Mouse (Mus musculus): ENCODE data around the gene Polg. TPM values are rescaled to one million over a fixed set of nuclear protein-coding genes. Genes with fewer than 3 reads are reported as not detected.

The Polg gene
- 41.2 and 44.5 TPM in 2 replicates for polyA plus RNA-seq (2016; fragmentation: Nextera tagmentation; extraction: Ambion mirVana)

GRCm38 (mm10) chr7:79466053-79466901 lies at the start of gene Polg:
Gene Polg (minus strand): TSS chr7:79466362.
- Histone ChIP-seq H3K9ac (replicated peaks) (peak within 1 kb of the TSS; percentile 83), H3K36me3 (peaks cover 13% of the 10 kb centered on the region), H3K4me2 (replicated peaks) (peak within 1 kb of the TSS; percentile 64), H3K9me3 (no peaks in the 10 kb centered on the region), H3K4me3 (peak within 1 kb of the TSS; percentile 91), H3K4me1 (peaks cover 39% of the 10 kb centered on the region), H3K27me3 (peaks cover 33% of the 10 kb centered on the region), H3K27ac (replicated peaks) (peak within 1 kb of the TSS; percentile 82)
- peak; percentile 96 for ATAC-seq (ENCODE audit: low FRiP score, low read depth)
- under 1% methylated on average over 76 of the region's 76 CpGs for WGBS

GRCm38 (mm10) chr7:79515861-79516260 lies 49.7 kb upstream of the Polg start:
- Histone ChIP-seq H3K27ac (replicated peaks) (peak overlapping the region; percentile 99), H3K9me3 (no peaks in the 10 kb centered on the region), H3K4me2 (replicated peaks) (peak overlapping the region; percentile 62), H3K27me3 (peaks cover 95% of the 10 kb centered on the region), H3K4me3 (peak overlapping the region; percentile 42), H3K9ac (replicated peaks) (peak overlapping the region; percentile 77), H3K4me1 (peaks cover 98% of the 10 kb centered on the region), H3K36me3 (0 out of 2 replicates have a peak, but pooled peaks cover 3% of the 10 kb centered on the region)
- ATAC-seq (ENCODE audit: low FRiP score, low read depth): no peak
- WGBS: 32% methylated on average over 9 of the region's 9 CpGs

- no peak for ATAC-seq (ENCODE audit: low FRiP score, low read depth)
- Histone ChIP-seq H3K27me3 (peaks cover 93% of the 10 kb centered on the region), H3K4me1 (peaks cover 96% of the 10 kb centered on the region), H3K9me3 (no peaks in the 10 kb centered on the region), H3K36me3 (0 out of 2 replicates have a peak, but pooled peaks cover 3% of the 10 kb centered on the region), H3K9ac (replicated peaks) (peak overlapping the region; percentile 77), H3K27ac (replicated peaks) (peak overlapping the region; percentile 99), H3K4me2 (replicated peaks) (peak overlapping the region; percentile 62), H3K4me3 (peak overlapping the region; percentile 42)
- WGBS: 3% methylated on average over 53 of the region's 57 CpGs
Observed at GRCm38 (mm10) chr7:79515221-79515743, 49.1 kb upstream of the Polg start.

GRCm38 (mm10) chr7:79514361-79514881 lies 48.3 kb upstream of the Polg start:
- 0 out of 2 replicates have a peak, but pooled peaks have one; percentile 16 for ATAC-seq (ENCODE audit: low FRiP score, low read depth)
- Histone ChIP-seq H3K27ac (replicated peaks) (peak overlapping the region; percentile 99), H3K9ac (replicated peaks) (peak overlapping the region; percentile 77; the same call in 1 of the 2 replicates), H3K4me1 (peaks cover 96% of the 10 kb centered on the region), H3K9me3 (no peaks in the 10 kb centered on the region), H3K4me2 (replicated peaks) (peak overlapping the region; percentile 62), H3K4me3 (peak overlapping the region; percentile 17; the same call in 1 of the 2 replicates), H3K27me3 (peaks cover 95% of the 10 kb centered on the region), H3K36me3 (peaks cover 12% of the 10 kb centered on the region; the same call in 1 of the 2 replicates)
- 4% methylated on average over 20 of the region's 20 CpGs for WGBS

- Histone ChIP-seq H3K4me1 (peaks cover 96% of the 10 kb centered on the region), H3K9ac (replicated peaks) (peak overlapping the region; percentile 77; the same call in 1 of the 2 replicates), H3K36me3 (peaks cover 20% of the 10 kb centered on the region; the same call in 1 of the 2 replicates), H3K27ac (replicated peaks) (peak overlapping the region; percentile 99), H3K4me2 (replicated peaks) (peak overlapping the region; percentile 62), H3K9me3 (no peaks in the 10 kb centered on the region), H3K4me3 (no peak overlapping the region), H3K27me3 (peaks cover 97% of the 10 kb centered on the region)
- WGBS: 8% methylated on average over 2 of the region's 2 CpGs
- no peak for ATAC-seq (ENCODE audit: low FRiP score, low read depth)
Observed at GRCm38 (mm10) chr7:79513466-79513865, 47.3 kb upstream of the Polg start.

GRCm38 (mm10) chr7:79512496-79512895 lies 46.3 kb upstream of the Polg start:
- Histone ChIP-seq H3K9ac (replicated peaks) (0 out of 2 replicates have a peak overlapping the region, but pooled peaks have one; percentile 37), H3K4me1 (peaks cover 96% of the 10 kb centered on the region), H3K4me3 (no peak overlapping the region), H3K36me3 (peaks cover 27% of the 10 kb centered on the region; the same call in 1 of the 2 replicates), H3K4me2 (replicated peaks) (peak overlapping the region; percentile 30), H3K27me3 (peaks cover 97% of the 10 kb centered on the region), H3K27ac (replicated peaks) (peak overlapping the region; percentile 97), H3K9me3 (no peaks in the 10 kb centered on the region)
- 13% methylated on average over 4 of the region's 4 CpGs for WGBS
- ATAC-seq (ENCODE audit: low FRiP score, low read depth): no peak

- H3K4me1 ChIP-seq: peaks cover 92% of the 10 kb centered on the region
- 0 out of 2 replicates have a peak, but pooled peaks have one; percentile 27 for ATAC-seq (ENCODE audit: low FRiP score, low read depth)
- peak overlapping the region; percentile 29 for H3K9ac ChIP-seq (replicated peaks)
- H3K9me3 ChIP-seq: no peaks in the 10 kb centered on the region
- peak overlapping the region; percentile 97 for H3K27ac ChIP-seq (replicated peaks)
- peaks cover 97% of the 10 kb centered on the region for H3K27me3 ChIP-seq
- WGBS: 4% methylated on average over 5 of the region's 5 CpGs
- H3K4me3 ChIP-seq: peak overlapping the region; percentile 65; the same call in 1 of the 2 replicates
- H3K4me2 ChIP-seq (replicated peaks): peak overlapping the region; percentile 77
- H3K36me3 ChIP-seq: peaks cover 30% of the 10 kb centered on the region; the same call in 1 of the 2 replicates
Observed at GRCm38 (mm10) chr7:79511656-79512055, 45.5 kb upstream of the Polg start.

- H3K36me3 ChIP-seq: peaks cover 30% of the 10 kb centered on the region; the same call in 1 of the 2 replicates
- ATAC-seq (ENCODE audit: low FRiP score, low read depth): no peak
Observed at GRCm38 (mm10) chr7:79511181-79511580, 45.0 kb upstream of the Polg start.

GRCm38 (mm10) chr7:79510686-79511085 lies 44.5 kb upstream of the Polg start:
- peaks cover 96% of the 10 kb centered on the region for H3K27me3 ChIP-seq
- peaks cover 30% of the 10 kb centered on the region; the same call in 1 of the 2 replicates for H3K36me3 ChIP-seq
- peaks cover 83% of the 10 kb centered on the region for H3K4me1 ChIP-seq

More at GRCm38 (mm10) chr7:79511181-79511580, 45.0 kb upstream of the Polg start:
- Histone ChIP-seq H3K9ac (replicated peaks) (peak overlapping the region; percentile 29), H3K9me3 (no peaks in the 10 kb centered on the region), H3K4me2 (replicated peaks) (peak overlapping the region; percentile 77), H3K4me3 (peak overlapping the region; percentile 65; the same call in 1 of the 2 replicates), H3K27ac (replicated peaks) (peak overlapping the region; percentile 97), H3K27me3 (peaks cover 97% of the 10 kb centered on the region), H3K4me1 (peaks cover 88% of the 10 kb centered on the region)
- WGBS: 12% methylated on average over 7 of the region's 7 CpGs

GRCm38 (mm10) chr7:79509710-79510109 lies 43.5 kb upstream of the Polg start:
- 2% methylated on average over 12 of the region's 12 CpGs for WGBS

More at GRCm38 (mm10) chr7:79510686-79511085, 44.5 kb upstream of the Polg start:
- Histone ChIP-seq H3K4me3 (peak overlapping the region; percentile 65; the same call in 1 of the 2 replicates), H3K4me2 (replicated peaks) (peak overlapping the region; percentile 77), H3K27ac (replicated peaks) (peak overlapping the region; percentile 97), H3K9ac (replicated peaks) (peak overlapping the region; percentile 92), H3K9me3 (no peaks in the 10 kb centered on the region)
- 22% methylated on average over 3 of the region's 3 CpGs for WGBS
- no peak for ATAC-seq (ENCODE audit: low FRiP score, low read depth)

GRCm38 (mm10) chr7:79509235-79509607 lies 43.1 kb upstream of the Polg start:
- Histone ChIP-seq H3K4me1 (peaks cover 71% of the 10 kb centered on the region), H3K4me3 (peak overlapping the region; percentile 65), H3K27me3 (peaks cover 95% of the 10 kb centered on the region), H3K27ac (replicated peaks) (peak overlapping the region; percentile 97), H3K9me3 (no peaks in the 10 kb centered on the region), H3K36me3 (peaks cover 27% of the 10 kb centered on the region; the same call in 1 of the 2 replicates), H3K4me2 (replicated peaks) (peak overlapping the region; percentile 77), H3K9ac (replicated peaks) (peak overlapping the region; percentile 92)
- 10% methylated on average over 6 of the region's 6 CpGs for WGBS
- ATAC-seq (ENCODE audit: low FRiP score, low read depth): no peak

More at GRCm38 (mm10) chr7:79509710-79510109, 43.5 kb upstream of the Polg start:
- Histone ChIP-seq H3K4me3 (peak overlapping the region; percentile 65), H3K4me2 (replicated peaks) (peak overlapping the region; percentile 77), H3K4me1 (peaks cover 73% of the 10 kb centered on the region), H3K9me3 (no peaks in the 10 kb centered on the region), H3K27me3 (peaks cover 95% of the 10 kb centered on the region), H3K9ac (replicated peaks) (peak overlapping the region; percentile 92), H3K27ac (replicated peaks) (peak overlapping the region; percentile 97), H3K36me3 (peaks cover 27% of the 10 kb centered on the region; the same call in 1 of the 2 replicates)
- ATAC-seq (ENCODE audit: low FRiP score, low read depth): no peak

All from midbrain, embryonic 12.5 days (tissue).